Mouse (Mus musculus) C2C12 (cell line): ENCODE data around the gene Numa1. TPM values are rescaled to one million over a fixed set of nuclear protein-coding genes. Genes with fewer than 3 reads are reported as not detected.
"Not testable (repeated sequence)": the region's sequence is repeated elsewhere in the genome, so short reads cannot be mapped to it uniquely, and the experiment has no call there.

Experiments used
- H3K27me3 ChIP-seq: one replicate; pipeline ENCODE4 v1.6.1; 2011; ENCODE audit not compliant: control insufficient read depth, insufficient read depth, insufficient read length
- H3K36me3 ChIP-seq: one replicate; pipeline ENCODE4 v1.6.1; 2011; ENCODE audit not compliant: control insufficient read depth, insufficient read depth
- H3K4me3 ChIP-seq: one replicate; pipeline ENCODE4 v1.5.1; 2011; ENCODE audit warnings: mild to moderate bottlenecking, control low read depth; ENCODE audit not compliant: poor library complexity, insufficient read depth, severe bottlenecking
- H3K79me2 ChIP-seq: one replicate; pipeline ENCODE4 v1.6.1; 2011; ENCODE audit not compliant: control insufficient read depth, insufficient read depth
- H3K79me3 ChIP-seq: one replicate; pipeline ENCODE4 v1.6.1; 2011; ENCODE audit warnings: low read depth, control low read depth
- H3ac ChIP-seq: one replicate; pipeline ENCODE3; 2011; ENCODE audit warnings: low read depth; ENCODE audit not compliant: control insufficient read depth, insufficient read length
- CEBPB ChIP-seq: IDR thresholded peaks from one replicate; pipeline ENCODE4 v1.6.1; 2011; ENCODE audit warnings: low read depth, mild to moderate bottlenecking, control low read depth, moderate library complexity
- CTCF ChIP-seq: IDR thresholded peaks from one replicate; pipeline ENCODE4 v1.5.1; 2011; ENCODE audit not compliant: control insufficient read depth, insufficient read depth, insufficient read length
- FOSL1 ChIP-seq: IDR thresholded peaks from one replicate; pipeline ENCODE4 v1.8.0; 2011; ENCODE audit warnings: mild to moderate bottlenecking, low read length; ENCODE audit not compliant: poor library complexity, insufficient read depth, severe bottlenecking
- MAX ChIP-seq: IDR thresholded peaks from one replicate; pipeline ENCODE4 v1.6.1; 2011; ENCODE audit warnings: mild to moderate bottlenecking, control low read depth
- MYOD1 ChIP-seq: IDR thresholded peaks from one replicate; pipeline ENCODE4 v1.6.1; 2011; ENCODE audit warnings: low read depth; ENCODE audit not compliant: control insufficient read depth, insufficient read length
- MYOG ChIP-seq: IDR thresholded peaks from one replicate; pipeline ENCODE4 v1.6.1; 2011; ENCODE audit not compliant: control insufficient read depth, insufficient read length; ENCODE audit errors: extremely low read depth
- USF1 ChIP-seq: IDR thresholded peaks from one replicate; pipeline ENCODE4 v1.6.1; 2011; ENCODE audit warnings: low read depth, mild to moderate bottlenecking, control low read depth, moderate library complexity
- polyA plus RNA-seq: library from polyadenylated mRNA; unstranded; fragments of >200 nt; fragmentation: generic; extraction: Trizol; gene quantifications from one replicate; pipeline ENCODE4 v1.2.1, GENCODE M21; 2012; ENCODE audit warnings: missing spikeins

Gene Numa1
- polyA plus RNA-seq, 1 experiment, result 80.4 TPM

DNA sequence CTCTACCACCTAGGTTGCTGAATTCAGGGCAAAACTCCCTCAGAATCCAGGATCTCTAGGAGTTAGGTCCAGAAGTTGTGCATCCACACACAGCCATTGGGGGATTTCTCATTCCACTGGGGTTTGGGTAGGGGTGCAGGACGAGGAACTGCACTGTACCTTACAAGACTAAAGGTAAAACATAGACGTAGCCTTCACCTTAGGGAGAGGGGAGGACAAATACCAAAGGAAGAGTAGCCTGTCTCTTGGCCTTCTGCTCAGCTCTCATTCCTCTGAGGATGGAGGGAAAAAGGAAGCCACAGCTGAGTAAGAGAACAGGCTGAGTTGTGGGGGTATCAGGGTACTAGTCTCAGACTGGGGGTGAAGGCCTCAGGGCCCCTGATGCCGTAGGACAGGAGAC lies 84.7 kb downstream of the Numa1 start, which contains the start of gene Il18bp:
TSS of gene Il18bp (minus strand) at position 101 of the 400 bp plus-strand sequence.
- Histone ChIP-seq H3K79me3 (no peaks in the 10 kb centered on the region), H3K36me3 (peaks cover 30% of the 10 kb centered on the region), H3K4me3 (no peak within 1 kb of the TSS), H3K79me2 (peaks cover 10% of the 10 kb centered on the region), H3K27me3 (no peaks in the 10 kb centered on the region), H3ac (no peak within 1 kb of the TSS)
- no peak for TF ChIP-seq MYOG
- TF ChIP-seq MAX, result no peak
- TF ChIP-seq FOSL1, result no peak
- no peak for TF ChIP-seq CEBPB
- no peak for TF ChIP-seq USF1
- no peak for TF ChIP-seq MYOD1
- no peak for TF ChIP-seq CTCF

DNA sequence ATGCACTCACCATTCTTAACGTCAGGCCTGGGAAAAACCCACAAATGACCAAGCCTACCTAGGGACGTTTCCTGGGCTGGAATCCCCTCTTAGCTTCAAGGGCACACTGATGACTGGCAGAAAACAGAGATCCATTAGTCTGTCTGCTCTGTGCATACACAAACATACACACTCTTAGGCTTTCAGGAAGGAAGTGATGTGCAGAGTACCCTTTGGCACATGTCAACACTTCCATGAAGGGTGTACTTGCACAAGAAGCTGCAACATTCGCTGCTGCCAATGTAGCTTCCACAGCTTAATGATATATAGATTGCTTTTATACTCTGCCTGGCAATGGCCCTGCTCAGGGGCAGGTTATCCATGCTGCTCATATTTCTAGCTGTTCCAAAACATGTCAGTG lies 85.5 kb downstream of the Numa1 start:
- Histone ChIP-seq H3K79me2 (peaks cover 10% of the 10 kb centered on the region), H3K36me3 (peaks cover 24% of the 10 kb centered on the region), H3K4me3 (no peak overlapping the region), H3K27me3 (no peaks in the 10 kb centered on the region), H3ac (no peak overlapping the region), H3K79me3 (no peaks in the 10 kb centered on the region)
- TF ChIP-seq MYOG (no peak), USF1 (no peak), CEBPB (no peak), MAX (no peak), FOSL1 (no peak), MYOD1 (no peak)

DNA sequence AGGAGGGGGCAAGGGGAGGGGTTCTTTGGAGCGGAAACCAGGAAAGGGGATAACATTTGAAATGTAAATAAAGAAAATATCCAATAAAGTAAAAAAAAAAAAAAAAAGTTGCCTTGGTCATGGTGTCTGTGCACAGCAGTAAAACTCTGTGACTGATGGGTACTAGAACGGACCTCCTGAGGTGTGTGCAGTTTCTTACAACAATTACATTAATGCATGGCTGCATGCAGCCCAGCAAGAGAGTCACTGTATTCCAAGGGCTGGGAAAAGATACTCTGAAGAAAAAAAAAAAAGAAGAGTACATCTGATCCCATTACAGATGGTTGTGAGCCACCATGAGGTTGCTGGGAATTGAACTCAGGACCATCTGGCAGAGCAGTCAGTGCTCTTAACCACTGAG lies 87.0 kb downstream of the Numa1 start:
- not testable (repeated sequence) for H3K79me3 ChIP-seq, H3K27me3 ChIP-seq, H3K4me3 ChIP-seq, H3ac ChIP-seq
- H3K36me3 ChIP-seq, result peaks cover 30% of the 10 kb centered on the region
- peaks cover 10% of the 10 kb centered on the region for H3K79me2 ChIP-seq

DNA sequence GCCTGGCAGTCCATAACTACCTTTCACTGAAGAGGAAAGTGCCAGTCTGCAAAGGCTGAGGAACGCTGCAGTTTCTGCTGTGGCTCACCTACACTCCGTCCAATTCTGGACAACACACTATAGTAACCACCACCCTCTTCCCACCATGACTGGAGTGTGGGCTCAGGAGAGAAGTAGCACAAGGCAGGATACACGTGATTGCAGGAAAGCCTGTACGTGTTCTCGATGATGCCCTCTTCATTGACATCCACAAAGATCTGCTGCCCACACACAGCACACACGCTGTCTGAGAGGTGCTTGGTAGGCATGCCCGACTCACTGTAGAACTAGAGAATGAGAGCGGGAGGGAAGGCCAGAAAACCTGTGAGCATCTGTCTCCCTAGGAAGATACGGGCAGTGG lies 89.9 kb downstream of the Numa1 start:
- H3K79me3 ChIP-seq, result no peaks in the 10 kb centered on the region
- H3K4me3 ChIP-seq, result no peak overlapping the region
- no peaks in the 10 kb centered on the region for H3K27me3 ChIP-seq
- no peak overlapping the region for H3ac ChIP-seq
- H3K79me2 ChIP-seq, result peaks cover 10% of the 10 kb centered on the region
- peaks cover 21% of the 10 kb centered on the region for H3K36me3 ChIP-seq
- TF ChIP-seq MAX (no peak), USF1 (no peak), CEBPB (no peak), CTCF (no peak), FOSL1 (no peak), MYOD1 (no peak), MYOG (no peak)

DNA sequence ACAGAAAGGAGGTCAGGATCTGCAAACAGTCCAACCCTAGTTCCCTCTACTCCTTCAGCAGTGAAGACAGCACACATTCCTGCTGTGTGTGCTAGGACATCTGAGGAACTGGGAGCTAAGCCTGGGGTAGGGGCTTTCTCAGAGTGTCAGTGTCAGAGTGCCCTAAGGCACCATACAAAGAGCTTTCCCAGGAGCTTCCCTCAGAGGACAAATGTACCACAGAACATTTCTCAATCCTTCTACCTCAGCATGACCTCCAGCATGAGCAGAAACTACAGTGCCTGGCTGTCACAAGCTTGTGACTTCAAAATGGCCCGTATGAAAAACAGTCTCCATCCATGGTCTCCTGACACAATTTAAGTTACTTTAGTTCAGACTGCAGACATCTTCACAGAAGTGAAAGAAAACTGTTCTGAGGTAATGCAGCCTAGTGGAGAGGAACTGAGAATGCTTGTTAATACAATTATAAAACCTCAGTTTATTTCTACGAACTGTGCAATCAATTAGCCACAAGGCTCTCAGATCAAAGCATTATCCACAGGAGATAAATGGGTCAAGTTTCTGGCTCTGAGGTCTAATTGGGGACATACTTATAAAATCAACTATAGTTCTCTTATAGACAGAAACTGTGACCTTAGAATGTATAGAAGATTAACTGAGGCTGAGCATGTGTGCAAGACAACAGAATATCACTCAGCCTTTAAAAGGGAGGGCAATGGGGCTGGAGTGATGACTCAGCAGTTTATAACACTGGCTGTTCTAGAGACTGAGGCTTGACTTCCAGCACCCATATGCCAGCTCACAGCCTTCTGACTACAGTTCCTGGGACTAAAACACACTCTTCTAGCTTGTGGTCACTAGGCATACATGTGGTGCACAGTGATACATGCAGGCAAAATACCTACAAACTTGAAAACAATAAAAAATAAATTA lies 91.5 kb downstream of the Numa1 start:
- Histone ChIP-seq H3K79me2 (no peaks in the 10 kb centered on the region), H3K4me3 (no peak overlapping the region), H3ac (no peak overlapping the region), H3K36me3 (peaks cover 11% of the 10 kb centered on the region), H3K79me3 (no peaks in the 10 kb centered on the region), H3K27me3 (no peaks in the 10 kb centered on the region)
- no peak for TF ChIP-seq USF1
- no peak for TF ChIP-seq CEBPB
- no peak for TF ChIP-seq CTCF
- TF ChIP-seq MAX, result no peak
- TF ChIP-seq MYOG, result no peak
- no peak for TF ChIP-seq FOSL1
- TF ChIP-seq MYOD1, result no peak

DNA sequence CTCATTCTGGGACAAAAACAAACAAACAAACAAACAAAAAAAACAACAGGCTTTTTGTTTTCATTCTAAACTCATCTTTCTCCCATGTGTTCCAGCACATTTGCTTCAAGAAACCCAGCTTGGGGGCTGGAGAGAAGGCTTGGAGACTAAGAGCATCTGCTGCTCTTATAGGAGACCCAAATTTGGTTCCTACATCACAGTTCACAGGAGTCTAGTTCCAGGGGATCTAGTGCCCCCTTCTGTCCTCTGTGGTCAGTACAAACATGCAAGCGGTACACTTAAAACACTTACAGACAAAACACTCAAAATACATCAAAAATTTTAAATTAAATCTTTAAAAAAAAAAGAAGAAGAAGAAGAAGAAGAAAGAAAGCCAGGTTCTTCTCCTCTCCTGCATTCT lies 101.0 kb downstream of the Numa1 start:
- Histone ChIP-seq H3K36me3 (peaks cover 44% of the 10 kb centered on the region), H3ac (no peak overlapping the region), H3K79me2 (no peaks in the 10 kb centered on the region), H3K79me3 (no peaks in the 10 kb centered on the region), H3K27me3 (no peaks in the 10 kb centered on the region), H3K4me3 (no peak overlapping the region)
- TF ChIP-seq MYOG, result no peak
- TF ChIP-seq MAX, result no peak
- TF ChIP-seq FOSL1, result no peak
- TF ChIP-seq MYOD1, result no peak
